Mouse (Mus musculus): ENCODE data around the gene Sidt2.
A peak's percentile ranks its signal among the peaks of the same experiment; 100 is the strongest.

Gene Sidt2

DNA sequence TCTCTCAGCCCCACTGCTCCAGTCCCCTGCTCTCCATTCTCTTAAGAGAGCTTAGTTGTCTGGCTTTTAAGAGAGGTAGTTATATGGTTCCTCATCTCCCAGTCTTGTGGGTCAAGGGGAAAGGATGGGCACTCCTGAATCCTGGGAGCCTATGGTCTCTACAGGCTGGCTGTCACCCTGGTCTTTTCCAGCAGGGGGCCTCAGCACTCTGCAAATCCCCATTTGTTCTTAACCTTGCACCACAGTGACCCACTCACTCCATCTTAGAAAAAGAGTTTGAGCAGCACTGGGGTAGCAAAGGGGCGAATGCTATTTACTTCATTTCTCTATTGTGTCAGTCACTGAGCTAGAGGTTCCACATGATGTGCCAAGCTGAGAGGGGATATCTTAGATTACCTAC is 43.4 kb downstream of the Sidt2 start:
- peak; percentile 63 for DNase-seq (ENCODE audit: low spot score)

DNA sequence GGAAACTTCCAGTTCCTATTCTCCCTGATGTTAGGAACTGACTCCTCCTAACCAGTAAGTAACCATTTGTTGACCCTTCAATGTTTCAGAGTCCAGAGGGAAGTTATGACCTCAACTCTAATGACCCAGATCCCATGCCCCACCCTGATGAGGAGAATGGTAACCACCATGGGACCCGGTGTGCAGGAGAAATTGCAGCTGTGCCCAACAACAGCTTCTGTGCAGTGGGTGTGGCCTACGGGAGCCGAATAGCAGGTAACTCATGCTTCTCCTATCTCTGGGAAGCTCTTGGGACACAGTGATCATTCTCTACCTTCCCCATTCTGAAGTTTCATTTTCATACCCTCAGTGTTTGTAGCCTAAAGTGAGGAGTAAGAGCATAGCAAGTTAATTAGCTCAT is 44.1 kb downstream of the Sidt2 start:
- no peak for DNase-seq (ENCODE audit: low spot score)

- no peak for DNase-seq (ENCODE audit: low spot score)
Observed at GRCm38 (mm10) chr9:45907078-45907428, 48.0 kb downstream of the Sidt2 start.

DNA sequence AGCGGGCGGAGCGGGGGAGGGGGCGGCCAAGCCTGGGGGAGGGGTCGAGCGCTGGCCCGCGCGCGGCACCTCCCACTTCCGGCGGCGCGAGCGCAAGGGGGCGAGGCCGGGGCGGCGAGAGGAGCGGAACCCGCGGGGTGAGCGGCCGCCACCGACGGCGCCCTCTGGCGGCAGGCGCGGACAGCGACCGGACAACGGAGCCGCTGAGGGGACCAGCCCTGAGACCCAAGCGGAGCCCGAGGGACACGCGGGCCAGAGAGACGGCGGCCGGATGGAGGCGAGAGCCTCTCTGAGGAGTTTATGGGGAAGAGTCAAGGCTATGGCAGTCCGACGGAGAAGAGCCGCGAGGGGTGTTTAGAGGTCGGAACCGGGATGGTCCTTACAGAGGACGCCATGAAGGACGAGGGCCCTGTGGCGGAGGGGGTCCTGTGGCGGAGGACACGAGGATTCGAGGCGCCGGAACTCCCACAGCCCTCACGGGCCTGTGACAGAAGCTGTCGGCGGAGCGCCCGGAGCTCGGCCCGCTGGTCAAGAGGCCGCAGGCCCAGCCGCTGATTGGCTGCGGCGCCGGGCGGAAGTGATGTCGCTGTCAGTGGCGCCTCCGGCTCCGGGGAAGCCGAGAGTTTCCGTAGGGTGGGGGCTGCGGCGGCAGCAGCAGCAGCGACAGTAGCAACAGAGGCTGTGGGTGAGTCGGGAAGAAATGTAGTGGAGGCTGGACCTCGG is 48.5 kb downstream of the Sidt2 start, which contains the start of the genes Pcsk7 and Rnf214:
TSS of gene Pcsk7 (plus strand) at position 143 of the 723 bp plus-strand sequence.
TSS of gene Rnf214 (minus strand) at position 557 of the 723 bp plus-strand sequence.
- DNase-seq (ENCODE audit: low spot score): peak; percentile 93

DNA sequence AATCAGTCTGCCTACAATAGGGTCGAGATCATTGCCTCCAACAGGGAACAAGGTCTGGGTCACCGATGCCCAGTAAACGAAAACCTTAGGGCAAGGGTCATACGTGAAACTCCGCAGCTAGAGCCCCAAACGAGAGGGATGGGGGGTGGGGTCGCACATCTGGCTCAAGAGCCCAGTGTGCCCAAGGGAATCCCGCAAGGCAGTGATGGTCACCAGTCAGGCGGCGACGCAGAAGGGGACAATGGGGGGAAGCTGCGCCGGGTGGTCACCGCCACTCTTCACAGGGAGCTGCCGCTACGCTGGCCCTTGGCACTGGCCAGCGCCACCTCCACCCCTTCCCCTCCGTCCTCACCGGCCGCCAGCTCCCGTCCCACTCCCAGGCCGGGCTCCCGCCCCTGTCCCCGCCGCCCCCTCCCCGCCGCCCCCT is 49.2 kb downstream of the Sidt2 start:
- no peak for DNase-seq (ENCODE audit: low spot score)

- no peak for DNase-seq (ENCODE audit: low spot score)
Observed at GRCm38 (mm10) chr9:45905196-45905595, 49.9 kb downstream of the Sidt2 start.

- DNase-seq (ENCODE audit: low spot score): no peak
Observed at GRCm38 (mm10) chr9:45893681-45894080, 61.4 kb downstream of the Sidt2 start.

All from urinary bladder, postnatal 14 days (tissue).